ENCODE assay signal across 18 mouse cellular contexts in genomic region chr3:86343261-86343660, GRCm38 (mm10).
A peak's percentile ranks its signal among the peaks of the same experiment; 100 is the strongest.
DNase-seq lines count a peak whose midpoint lies in the region; ATAC-seq and TF ChIP-seq lines count a peak whose summit lies in the region.
"Had no signal": no experiment of that assay in that cellular context is flagged by ENCODE, and none has a peak within 500 bp of the region (broad histone marks: within the 10 kb centered on the region; RNA-seq: fewer than 3 reads in every experiment).

No protein-coding gene starts in this region.

- 34% methylated on average over 5 of the region's 5 CpGs for WGBS in hindbrain, embryonic 10.5 days

- H3K27me3 ChIP-seq in hindbrain, embryonic 10.5 days (ENCODE audit: insufficient read depth, poor library complexity, severe bottlenecking): no peaks in the 10 kb centered on the region
- H3K27me3 ChIP-seq: forebrain, embryonic 15.5 days; limb, embryonic 13.5 days had no signal

- H3K9me3 ChIP-seq in hindbrain, embryonic 10.5 days: no peaks in the 10 kb centered on the region
- H3K9me3 ChIP-seq: forebrain, embryonic 15.5 days; limb, embryonic 13.5 days had no signal

- peaks cover 8% of the 10 kb centered on the region for H3K4me1 ChIP-seq in bone marrow macrophage, adult 2 months (ENCODE audit: control insufficient read depth, insufficient read depth, low read length)
- peaks cover 12% of the 10 kb centered on the region for H3K4me1 ChIP-seq in hindbrain, embryonic 10.5 days (replicated peaks)
- H3K4me1 ChIP-seq: limb, embryonic 13.5 days had no signal

- H3K36me3 ChIP-seq in hindbrain, embryonic 10.5 days: no peaks in the 10 kb centered on the region

- intact Hi-C loops in left cerebral cortex, postnatal 4 days (cut with DNase I): no loop called here
- intact Hi-C loops in left cerebral cortex, postnatal 25 days (cut with DNase I): no loop called here

- DNase-seq in left cerebral cortex, postnatal 4 days: peak; percentile 70
- no peak for DNase-seq in left cerebral cortex, postnatal 25 days (ENCODE audit: low spot score in 2 of 2)
- DNase-seq in hindbrain, embryonic 10.5 days (ENCODE audit: low spot score): peak; percentile 39
- no peak for DNase-seq in heart, adult 9 months (ENCODE audit: low spot score in 2 of 2)
- DNase-seq in layer of hippocampus, adult 9-11 months: no peak
- no peak for DNase-seq in lung, adult 18-20 months
- DNase-seq: cerebellum, adult 11 months; heart, adult 11 months; heart, postnatal 4 days; thymus, postnatal 4 days had no signal

- H3K27ac ChIP-seq in bone marrow macrophage, adult 2 months (ENCODE audit: insufficient read depth, low read depth, low read length): peak overlapping the region; percentile 45
- H3K27ac ChIP-seq in hindbrain, embryonic 10.5 days: peak overlapping the region; percentile 76
- H3K27ac ChIP-seq: forebrain, embryonic 15.5 days; kidney, postnatal 0 days; layer of hippocampus, adult 2 months; limb, embryonic 13.5 days; liver, embryonic 14.5 days had no signal

- H3K4me3 ChIP-seq in bone marrow macrophage, adult 2 months (ENCODE audit: insufficient read depth, low read length): no peak overlapping the region
- no peak overlapping the region for H3K4me3 ChIP-seq in hindbrain, embryonic 10.5 days
- H3K4me3 ChIP-seq: forebrain, embryonic 15.5 days; layer of hippocampus, adult 2 months; limb, embryonic 13.5 days had no signal

- no peak for TF ChIP-seq POLR2A in bone marrow macrophage, adult 2 months (IDR thresholded peaks at IDR 0.05; ENCODE audit: borderline replicate concordance, low read depth, low read length)

- no peak for TF ChIP-seq CTCF in bone marrow macrophage, adult 2 months (IDR thresholded peaks at IDR 0.05; ENCODE audit: low read depth, low read length)

- ATAC-seq in megakaryocyte progenitor cell, adult 5-6 weeks (replicated peaks; ENCODE audit: poor library complexity): peak; percentile 44
- ATAC-seq: forebrain, embryonic 15.5 days; intestine, postnatal 0 days had no signal

Comparison
In these comparisons a context has a peak if more than half of its experiments do, and no peak if none do; other contexts are left out.
1. DNase-seq: peak in left cerebral cortex, postnatal 4 days (single experiment) and hindbrain, embryonic 10.5 days (single experiment); none in left cerebral cortex, postnatal 25 days (0 of 2), heart, adult 9 months (0 of 2), layer of hippocampus, adult 9-11 months (single experiment) and lung, adult 18-20 months (0 of 2).